Mouse (Mus musculus) limb, embryonic 14.5 days (tissue): ENCODE data around the gene Odf3. TPM values are rescaled to one million over a fixed set of nuclear protein-coding genes. Genes with fewer than 3 reads are reported as not detected.
A peak's percentile ranks its signal among the peaks of the same experiment; 100 is the strongest.

Source experiments
- ATAC-seq: fragments of 200-750 bp; cut with Nextera tagmentation; 2 replicates; pipeline ENCODE4 v1.8.0; 2017; ENCODE audit warnings: low read depth, moderate number of reproducible peaks, moderate TSS enrichment; ENCODE audit not compliant: low FRiP score
- DNase-seq: peaks from one replicate; pipeline ENCODE4 v3.0.0-alpha.2; 2015; ENCODE audit warnings: low spot score
- H3K27ac ChIP-seq: fragments of 300-500 bp; sonication (generic); replicated peaks from 2 replicates; pipeline ENCODE4 v1.5.1; 2014; ENCODE audit warnings: low read depth, mild to moderate bottlenecking, low read length, moderate library complexity, mixed read lengths
- H3K27me3 ChIP-seq: fragments of 300-500 bp; sonication (generic); 2 replicates; pipeline ENCODE4 v1.6.1; 2014; ENCODE audit warnings: low read length, mixed read lengths; ENCODE audit not compliant: control insufficient read depth, insufficient read depth
- H3K36me3 ChIP-seq: fragments of 300-500 bp; sonication (generic); 2 replicates; pipeline ENCODE4 v1.6.1; 2014; ENCODE audit warnings: mild to moderate bottlenecking, low read length, moderate library complexity, mixed read lengths; ENCODE audit not compliant: control insufficient read depth, insufficient read depth
- H3K4me1 ChIP-seq: fragments of 300-500 bp; sonication (generic); 2 replicates; pipeline ENCODE4 v1.6.1; 2014; ENCODE audit warnings: antibody characterized with exemption, low read length, mixed read lengths; ENCODE audit not compliant: control insufficient read depth, insufficient read depth
- H3K4me2 ChIP-seq: fragments of 300-500 bp; sonication (generic); replicated peaks from 2 replicates; pipeline ENCODE4 v1.6.1; 2014; ENCODE audit warnings: low read depth, mild to moderate bottlenecking, low read length, moderate library complexity; ENCODE audit not compliant: severe bottlenecking
- H3K4me3 ChIP-seq: fragments of 300-500 bp; sonication (generic); replicated peaks from 2 replicates; pipeline ENCODE4 v1.5.1; 2014; ENCODE audit warnings: low read length
- H3K9ac ChIP-seq: fragments of 300-500 bp; sonication (generic); 2 replicates; pipeline ENCODE4 v1.6.1; 2014; ENCODE audit warnings: mild to moderate bottlenecking, low read depth, low read length, moderate library complexity; ENCODE audit not compliant: severe bottlenecking
- H3K9me3 ChIP-seq: fragments of 300-500 bp; sonication (generic); 2 replicates; pipeline ENCODE4 v1.6.1; 2016; ENCODE audit warnings: low read length; ENCODE audit not compliant: control insufficient read depth
- POLR2A ChIP-seq: fragments of 200-500 bp; IDR thresholded peaks from 2 replicates; pipeline ENCODE4 v1.8.0; 2012; ENCODE audit warnings: inconsistent platforms, mild to moderate bottlenecking, moderate library complexity, borderline replicate concordance; ENCODE audit not compliant: insufficient read depth, insufficient read length; ENCODE audit errors: extremely low read depth
- WGBS: fragments of 180-500 bp; shearing (Covaris S2); extraction: QIAGEN DNeasy Blood & Tissue Kit; methylation state at CpG from one replicate; pipeline ENCODE4 v1.1.7; 2014; 5-methylcytosine and 5-hydroxymethylcytosine counted together
- polyA plus RNA-seq, 2 experiments: library from polyadenylated mRNA; depleted of rRNA in 1 of 2; stranded (reverse) in 1 of 2; unstranded in 1 of 2; fragments of >200 nt; fragmentation: Nextera tagmentation in 1 of 2; extraction: Ambion mirVana in 1 of 2; gene quantifications; 2 replicates each; pipeline versions ENCODE4 v1.2.1 to v1.2.3; 2012 to 2014

Gene Odf3
- polyA plus RNA-seq, 2 experiments: 0.04 TPM; not detected in 1

DNA sequence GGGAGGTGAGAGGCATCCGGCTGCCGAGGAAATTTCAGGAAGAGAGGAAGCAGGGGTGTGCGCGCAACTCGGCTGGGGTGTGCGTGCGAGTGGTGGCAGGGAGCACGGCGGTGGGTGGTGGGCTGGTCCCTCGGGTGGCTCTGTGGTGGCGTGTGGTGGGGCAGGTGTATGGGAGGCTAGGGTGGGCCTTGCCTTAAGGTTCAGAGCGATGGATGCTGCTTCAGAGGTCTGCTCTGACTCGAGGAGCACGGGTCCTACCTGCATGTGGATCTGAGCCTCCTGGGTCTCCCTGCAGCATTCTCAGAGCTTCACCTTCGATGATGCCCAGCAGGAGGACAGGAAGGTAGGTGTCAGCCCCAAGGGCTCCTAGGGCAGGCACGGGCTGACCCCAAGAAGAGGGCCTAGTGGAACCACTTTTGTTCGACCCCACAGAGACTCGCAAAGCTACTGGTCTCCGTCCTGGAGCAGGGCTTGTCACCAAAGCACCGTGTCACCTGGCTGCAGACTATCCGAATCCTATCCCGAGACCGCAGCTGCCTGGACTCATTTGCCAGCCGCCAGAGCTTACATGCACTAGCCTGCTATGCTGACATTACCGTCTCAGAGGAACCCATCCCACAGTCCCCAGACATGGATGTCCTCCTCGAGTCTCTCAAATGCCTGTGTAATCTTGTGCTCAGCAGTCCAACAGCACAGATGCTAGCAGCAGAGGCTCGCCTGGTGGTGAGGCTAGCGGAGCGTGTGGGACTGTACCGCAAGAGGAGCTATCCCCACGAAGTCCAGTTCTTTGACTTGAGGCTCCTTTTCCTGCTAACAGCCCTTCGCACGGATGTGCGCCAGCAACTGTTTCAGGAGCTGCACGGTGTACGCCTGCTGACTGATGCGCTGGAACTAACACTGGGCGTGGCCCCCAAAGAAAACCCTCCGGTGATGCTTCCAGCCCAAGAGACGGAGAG is 10.2 kb downstream of the Odf3 start, which contains the start of gene Bet1l:
TSS of gene Bet1l (minus strand) at position 28 of the 956 bp plus-strand sequence.
- TF ChIP-seq POLR2A: no peak
- no peak for DNase-seq
- H3K27me3 ChIP-seq: no peaks in the 10 kb centered on the region
- peaks cover 19% of the 10 kb centered on the region for H3K4me1 ChIP-seq
- H3K4me2 ChIP-seq: peak within 1 kb of the TSS; percentile 98
- H3K4me3 ChIP-seq: peak within 1 kb of the TSS; percentile 82
- 38% methylated on average over 40 of the region's 40 CpGs for WGBS
- peaks cover 59% of the 10 kb centered on the region for H3K36me3 ChIP-seq
- H3K9me3 ChIP-seq: no peaks in the 10 kb centered on the region
- H3K9ac ChIP-seq: peak within 1 kb of the TSS; percentile 85
- peak within 1 kb of the TSS; percentile 83 for H3K27ac ChIP-seq
- peak; percentile 13; the same call in 1 of the 2 replicates for ATAC-seq

DNA sequence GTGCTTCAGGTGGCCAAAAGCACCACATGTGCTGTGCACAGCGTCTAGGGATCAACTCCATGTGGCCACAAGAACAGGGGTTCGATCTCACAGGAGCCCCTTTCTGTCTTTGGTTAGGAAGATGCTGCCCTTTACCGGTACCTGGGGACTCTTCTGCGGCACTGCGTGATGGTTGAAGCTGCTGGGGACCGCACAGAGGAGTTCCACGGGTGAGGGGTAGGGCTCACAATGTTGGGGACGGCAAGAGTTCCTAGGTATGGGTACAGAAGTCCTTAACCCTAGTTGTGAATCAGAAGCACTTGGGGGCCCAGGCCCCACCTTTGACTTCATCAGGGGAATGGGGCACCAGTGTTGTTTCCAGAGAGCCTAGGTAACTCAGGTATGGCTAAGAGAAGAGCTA is 11.1 kb downstream of the Odf3 start:
- Histone ChIP-seq H3K4me3 (peak overlapping the region; percentile 82; the same call in 1 of the 2 replicates), H3K27me3 (no peaks in the 10 kb centered on the region), H3K36me3 (peaks cover 59% of the 10 kb centered on the region), H3K27ac (no peak overlapping the region), H3K4me1 (peaks cover 19% of the 10 kb centered on the region), H3K9ac (no peak overlapping the region), H3K9me3 (no peaks in the 10 kb centered on the region), H3K4me2 (peak overlapping the region; percentile 98)
- ATAC-seq (no peak), DNase-seq (no peak)
- no peak for TF ChIP-seq POLR2A
- 93% methylated on average over 8 of the region's 8 CpGs for WGBS

DNA sequence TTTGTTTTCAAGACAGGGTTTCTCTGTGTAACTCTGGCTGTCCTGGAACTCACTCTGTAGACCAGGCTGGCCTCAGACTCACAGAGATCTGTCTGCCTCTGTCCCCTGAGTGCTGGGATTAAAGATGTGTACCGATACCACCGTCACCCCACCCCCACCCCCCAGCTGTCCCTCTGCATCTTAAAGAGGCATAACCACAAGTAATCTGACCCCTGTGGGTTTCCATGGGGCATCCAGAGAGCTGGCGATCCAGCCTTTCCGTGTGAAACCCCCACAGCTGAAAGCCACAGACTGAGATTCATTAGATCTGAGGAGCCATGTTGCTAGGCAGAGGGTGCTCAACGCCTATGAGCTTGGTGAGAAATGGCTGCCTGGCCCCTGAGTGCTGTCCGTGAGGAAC is 12.4 kb downstream of the Odf3 start:
- Histone ChIP-seq H3K4me1 (peaks cover 17% of the 10 kb centered on the region), H3K27ac (no peak overlapping the region), H3K4me3 (no peak overlapping the region), H3K4me2 (no peak overlapping the region), H3K9me3 (no peaks in the 10 kb centered on the region), H3K36me3 (peaks cover 62% of the 10 kb centered on the region), H3K27me3 (no peaks in the 10 kb centered on the region), H3K9ac (no peak overlapping the region)
- 76% methylated on average over 6 of the region's 6 CpGs for WGBS
- no peak for TF ChIP-seq POLR2A
- ATAC-seq (no peak), DNase-seq (no peak)

DNA sequence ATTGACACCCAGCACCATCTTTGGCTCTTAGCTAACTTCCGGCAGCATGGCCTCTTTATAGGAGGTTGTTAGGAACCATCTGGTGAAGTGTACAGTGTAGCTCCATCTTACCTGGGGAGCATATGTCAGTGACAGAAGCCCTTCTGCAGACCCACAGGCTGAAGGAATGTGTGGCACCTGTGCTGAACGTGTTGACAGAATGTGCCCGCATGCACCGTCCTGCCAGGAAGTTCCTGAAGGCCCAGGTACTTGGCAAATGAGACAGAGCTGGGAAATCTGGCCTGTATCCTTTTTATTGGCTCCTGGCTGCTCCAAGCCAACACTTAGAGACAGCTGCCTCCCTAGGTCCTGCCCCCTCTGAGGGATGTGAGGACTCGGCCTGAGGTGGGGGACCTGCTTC is 13.1 kb downstream of the Odf3 start:
- no peak for TF ChIP-seq POLR2A
- WGBS: 79% methylated on average over 5 of the region's 5 CpGs

DNA sequence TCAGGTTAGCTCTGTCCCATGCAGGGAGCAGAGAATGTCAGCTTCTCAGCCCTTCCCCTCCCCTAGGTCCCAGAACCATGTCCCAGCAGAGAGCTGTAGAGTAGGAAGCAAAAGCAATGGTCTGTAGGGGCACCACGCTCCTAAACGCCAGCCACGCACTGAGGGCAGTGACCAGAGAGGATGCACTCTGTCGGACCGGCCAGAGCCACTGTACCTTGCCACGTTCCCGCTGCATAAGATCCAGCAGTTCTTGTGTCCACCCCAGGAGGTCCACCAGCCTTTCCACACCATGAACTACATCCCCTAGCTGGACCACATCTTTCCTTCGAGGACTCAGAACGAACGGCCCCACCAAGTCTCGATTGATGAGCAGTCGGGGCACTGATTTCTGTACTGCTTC is 17.2 kb downstream of the Odf3 start:
- no peak for TF ChIP-seq POLR2A

More for the DNA sequence above, 13.1 kb downstream of the Odf3 start:
- Histone ChIP-seq H3K9me3 (no peaks in the 10 kb centered on the region), H3K4me1 (peaks cover 12% of the 10 kb centered on the region), H3K36me3 (peaks cover 68% of the 10 kb centered on the region), H3K27ac (no peak overlapping the region), H3K27me3 (no peaks in the 10 kb centered on the region), H3K9ac (no peak overlapping the region), H3K4me3 (no peak overlapping the region), H3K4me2 (no peak overlapping the region)
- DNase-seq (no peak), ATAC-seq (no peak)

More for the DNA sequence above, 17.2 kb downstream of the Odf3 start:
- DNase-seq (no peak), ATAC-seq (no peak)
- Histone ChIP-seq H3K27ac (no peak overlapping the region), H3K4me1 (no peaks in the 10 kb centered on the region), H3K27me3 (no peaks in the 10 kb centered on the region), H3K9me3 (no peaks in the 10 kb centered on the region), H3K9ac (no peak overlapping the region), H3K4me2 (no peak overlapping the region), H3K36me3 (peaks cover 67% of the 10 kb centered on the region), H3K4me3 (no peak overlapping the region)
- WGBS: 86% methylated on average over 12 of the region's 12 CpGs
